Mouse (Mus musculus) lung, embryonic 16.5 days (tissue): ENCODE measurements at regions not wholly inside any gene's neighbourhood (a gene's known extent, or its start where the extent isn't known, plus 50 kb on each side); places are given as distances from the start of the nearest gene placed in this dataset.

Experiments used
- ATAC-seq: fragments of 200-750 bp; cut with Nextera tagmentation; 2 replicates; pipeline ENCODE4 v1.8.0; 2017; ENCODE audit warnings: low read depth, mild to moderate bottlenecking, moderate library complexity
- H3K27ac ChIP-seq: fragments of 300-500 bp; sonication (generic); 2 replicates; pipeline ENCODE4 v1.5.1; 2014; ENCODE audit warnings: mild to moderate bottlenecking, control low read depth, low read length
- H3K27me3 ChIP-seq: fragments of 300-500 bp; sonication (generic); 2 replicates; pipeline ENCODE4 v1.6.1; 2014; ENCODE audit warnings: low read depth, low read length, mixed read lengths; ENCODE audit not compliant: control insufficient read depth, insufficient read depth
- H3K36me3 ChIP-seq: fragments of 300-500 bp; sonication (generic); 2 replicates; pipeline ENCODE4 v1.6.1; 2014; ENCODE audit warnings: low read length; ENCODE audit not compliant: control insufficient read depth, insufficient read depth
- H3K4me1 ChIP-seq: fragments of 300-500 bp; sonication (generic); replicated peaks from 2 replicates; pipeline ENCODE4 v1.6.1; 2014; ENCODE audit warnings: low read length, mixed read lengths; ENCODE audit not compliant: control insufficient read depth, insufficient read depth
- H3K4me2 ChIP-seq: fragments of 300-500 bp; sonication (generic); 2 replicates; pipeline ENCODE4 v1.6.1; 2014; ENCODE audit warnings: low read depth, low read length, control low read depth
- H3K4me3 ChIP-seq: fragments of 300-500 bp; sonication (generic); 2 replicates; pipeline ENCODE4 v1.5.1; 2014; ENCODE audit warnings: mild to moderate bottlenecking, low read length, control low read depth
- H3K9ac ChIP-seq: fragments of 300-500 bp; sonication (generic); 2 replicates; pipeline ENCODE4 v1.6.1; 2014; ENCODE audit warnings: low read length, control low read depth
- H3K9me3 ChIP-seq: fragments of 300-500 bp; sonication (generic); 2 replicates; pipeline ENCODE4 v1.6.1; 2016; ENCODE audit warnings: low read length; ENCODE audit not compliant: control insufficient read depth
- WGBS: fragments of 180-500 bp; shearing (Covaris S2); extraction: QIAGEN DNeasy Blood & Tissue Kit; methylation state at CpG from one replicate; pipeline ENCODE4 v1.1.7; 2014; 5-methylcytosine and 5-hydroxymethylcytosine counted together

DNA sequence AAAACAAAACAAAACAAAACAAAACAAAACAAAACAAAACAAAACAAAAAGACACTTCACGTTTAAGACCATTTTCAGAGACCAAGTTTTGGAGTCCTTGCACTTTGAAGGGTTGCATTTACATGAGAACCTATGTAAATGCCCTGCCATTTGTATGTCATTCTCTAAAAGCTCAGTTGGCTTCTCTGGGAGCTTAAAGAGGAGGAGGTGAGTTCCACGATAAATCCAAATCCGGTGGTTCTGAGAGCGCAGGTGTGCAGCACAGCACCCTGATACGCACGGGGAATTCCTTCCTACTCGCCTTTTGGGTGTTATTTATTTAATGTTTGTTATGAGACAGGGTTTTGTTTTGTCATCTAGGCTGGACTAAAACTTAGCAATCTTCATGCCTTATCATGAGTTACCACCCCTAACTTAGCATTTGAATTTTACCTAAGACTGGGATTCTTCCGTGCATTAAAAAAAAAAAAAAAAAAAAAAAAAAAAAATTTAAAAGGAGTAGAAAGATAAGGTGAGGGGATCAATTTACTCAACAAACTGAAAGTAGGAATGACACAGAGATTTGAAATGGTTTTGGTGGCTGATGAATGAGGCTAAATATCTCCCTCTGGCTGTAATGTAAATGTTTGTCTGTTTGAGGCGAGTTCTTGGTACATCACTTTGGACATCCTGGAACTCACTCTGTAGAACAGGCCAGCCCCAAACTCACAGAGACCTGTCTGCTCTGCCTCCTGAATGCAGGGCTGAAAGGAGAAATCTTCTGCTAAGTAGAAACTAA is 174.4 kb upstream of the Jarid2 start:
- no peaks in the 10 kb centered on the region for H3K36me3 ChIP-seq
- no peak overlapping the region for H3K4me2 ChIP-seq
- H3K9ac ChIP-seq: no peak overlapping the region
- H3K27ac ChIP-seq: no peak overlapping the region
- ATAC-seq: no peak
- WGBS: 70% methylated on average over 9 of the region's 9 CpGs
- H3K9me3 ChIP-seq: no peaks in the 10 kb centered on the region
- H3K27me3 ChIP-seq: no peaks in the 10 kb centered on the region
- no peak overlapping the region for H3K4me3 ChIP-seq
- no peaks in the 10 kb centered on the region for H3K4me1 ChIP-seq

DNA sequence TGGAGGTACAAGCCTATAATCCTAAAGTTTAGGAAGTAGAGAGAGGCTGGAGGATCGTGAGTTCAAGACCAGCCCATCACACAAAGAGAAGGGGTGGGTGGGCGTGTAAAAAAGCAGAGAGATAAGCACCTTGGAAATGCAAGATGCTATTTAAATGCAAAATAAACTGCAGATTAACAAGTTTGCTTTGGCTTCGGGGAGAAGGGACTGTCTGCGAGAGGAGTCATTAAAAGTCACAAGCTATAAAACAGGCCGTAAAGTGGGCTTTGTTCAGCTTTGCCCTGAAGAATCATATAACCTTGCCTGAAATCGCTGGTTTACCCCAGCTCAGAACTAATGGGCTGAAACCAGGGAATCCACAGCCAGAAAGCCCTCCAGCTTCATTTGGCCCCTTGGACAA is 173.3 kb upstream of the Jarid2 start:
- Histone ChIP-seq H3K9ac (no peak overlapping the region), H3K27me3 (no peaks in the 10 kb centered on the region), H3K9me3 (no peaks in the 10 kb centered on the region), H3K4me1 (no peaks in the 10 kb centered on the region), H3K36me3 (no peaks in the 10 kb centered on the region), H3K27ac (no peak overlapping the region), H3K4me3 (no peak overlapping the region), H3K4me2 (no peak overlapping the region)
- no peak for ATAC-seq
- WGBS: 86% methylated on average over 6 of the region's 6 CpGs

DNA sequence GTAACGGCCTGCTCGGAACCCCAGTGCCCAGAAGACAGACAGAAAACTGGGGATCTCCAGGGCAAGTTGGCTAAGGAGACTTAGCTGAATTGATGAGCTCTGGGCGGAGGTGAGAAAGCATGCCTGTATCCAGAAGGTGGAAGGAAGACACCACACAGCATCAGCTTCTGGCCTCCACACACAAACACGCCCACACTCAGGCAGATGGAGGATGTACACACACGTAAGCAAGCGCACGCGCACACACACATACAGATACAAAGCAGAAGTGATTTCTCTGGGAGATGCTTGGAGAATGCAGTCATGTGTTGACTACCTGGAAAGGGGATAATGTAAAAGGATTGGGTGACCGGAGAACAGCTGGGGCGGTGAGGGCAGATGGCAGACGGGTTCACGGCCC is 171.2 kb upstream of the Jarid2 start:
- Histone ChIP-seq H3K27me3 (no peaks in the 10 kb centered on the region), H3K27ac (no peak overlapping the region), H3K4me2 (no peak overlapping the region), H3K9me3 (no peaks in the 10 kb centered on the region), H3K36me3 (no peaks in the 10 kb centered on the region), H3K4me1 (no peaks in the 10 kb centered on the region), H3K9ac (no peak overlapping the region), H3K4me3 (no peak overlapping the region)
- no peak for ATAC-seq
- 93% methylated on average over 12 of the region's 12 CpGs for WGBS

DNA sequence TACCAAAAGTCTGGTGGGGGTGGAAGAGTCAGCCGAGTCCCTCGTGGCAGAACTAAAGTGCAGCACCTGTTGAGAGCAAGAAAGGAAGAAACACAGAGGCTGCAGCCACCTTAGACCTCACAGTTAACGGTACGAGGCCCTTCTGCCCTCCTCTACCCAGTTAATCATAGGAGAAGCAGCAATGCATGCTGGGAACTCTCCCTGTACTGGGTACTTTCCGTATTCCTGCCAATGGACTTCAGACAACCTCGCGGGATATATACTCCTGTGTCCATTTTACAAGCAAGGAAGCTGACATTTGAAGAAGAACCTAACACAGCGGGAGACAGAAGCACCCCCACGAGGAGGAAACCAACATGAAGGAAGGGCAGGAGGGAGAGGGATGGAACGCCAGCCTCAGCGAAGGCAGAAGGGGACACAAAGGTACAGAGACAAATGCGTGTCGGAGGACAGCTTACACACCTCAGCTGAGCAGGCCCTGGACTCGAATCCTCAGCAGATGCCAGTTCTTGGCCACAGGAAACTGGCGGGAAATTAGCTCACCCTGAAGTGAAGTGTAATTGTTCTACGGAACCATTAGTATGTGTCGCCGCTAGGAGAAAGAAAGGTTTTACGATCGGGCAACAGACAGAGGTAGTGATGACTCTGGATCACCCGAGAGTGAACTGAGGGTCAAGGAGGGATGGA is 170.6 kb upstream of the Jarid2 start:
- no peak for ATAC-seq
- Histone ChIP-seq H3K9me3 (no peaks in the 10 kb centered on the region), H3K27me3 (no peaks in the 10 kb centered on the region), H3K4me2 (no peak overlapping the region), H3K4me3 (no peak overlapping the region), H3K27ac (no peak overlapping the region), H3K36me3 (no peaks in the 10 kb centered on the region), H3K9ac (no peak overlapping the region), H3K4me1 (no peaks in the 10 kb centered on the region)
- 87% methylated on average over 21 of the region's 21 CpGs for WGBS

DNA sequence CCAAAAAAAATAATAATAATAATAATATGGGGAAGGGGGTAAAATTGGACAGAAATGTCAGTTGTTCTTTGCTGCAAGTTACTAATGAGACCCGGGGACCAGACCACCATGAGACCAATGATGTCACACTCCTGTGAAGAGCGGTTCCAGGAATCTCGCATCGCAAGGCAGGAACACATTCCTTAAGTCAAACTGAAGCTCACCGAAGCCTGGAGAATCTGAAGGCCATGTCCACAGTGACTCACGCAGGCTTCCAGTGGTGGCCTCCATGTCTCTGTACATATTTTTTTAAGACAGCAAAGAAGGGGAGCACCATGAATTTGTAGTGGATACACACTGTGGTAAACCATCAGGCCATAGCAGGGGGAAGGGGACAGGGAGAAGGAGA is 170.1 kb upstream of the Jarid2 start:
- H3K9ac ChIP-seq: no peak overlapping the region
- H3K4me2 ChIP-seq: no peak overlapping the region
- H3K27ac ChIP-seq: no peak overlapping the region
- ATAC-seq: no peak
- H3K36me3 ChIP-seq: no peaks in the 10 kb centered on the region
- H3K27me3 ChIP-seq: no peaks in the 10 kb centered on the region
- H3K9me3 ChIP-seq: no peaks in the 10 kb centered on the region
- H3K4me3 ChIP-seq: no peak overlapping the region
- H3K4me1 ChIP-seq: no peaks in the 10 kb centered on the region
- WGBS: 88% methylated on average over 6 of the region's 6 CpGs

DNA sequence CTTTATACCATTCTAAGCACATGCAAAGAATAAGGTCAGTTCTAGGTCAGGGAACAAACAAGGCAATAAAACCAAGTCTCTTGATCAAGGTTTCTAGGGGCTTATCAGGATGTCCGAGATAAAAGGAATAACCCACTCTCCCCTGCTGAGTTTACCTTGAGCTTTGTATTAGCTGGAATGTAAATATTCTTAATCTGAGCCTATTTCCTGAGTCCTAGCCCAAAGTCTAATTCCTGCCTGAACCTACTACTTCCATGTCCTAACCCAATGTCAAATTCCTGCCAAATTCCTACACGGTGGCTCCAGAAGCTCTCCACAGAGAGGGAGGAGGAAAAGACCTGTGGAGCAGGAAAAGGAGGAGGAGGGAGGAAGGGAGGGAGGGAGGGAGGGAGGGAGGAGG is 169.6 kb upstream of the Jarid2 start:
- ATAC-seq: no peak
- 22% methylated on average over 2 of the region's 2 CpGs for WGBS

DNA sequence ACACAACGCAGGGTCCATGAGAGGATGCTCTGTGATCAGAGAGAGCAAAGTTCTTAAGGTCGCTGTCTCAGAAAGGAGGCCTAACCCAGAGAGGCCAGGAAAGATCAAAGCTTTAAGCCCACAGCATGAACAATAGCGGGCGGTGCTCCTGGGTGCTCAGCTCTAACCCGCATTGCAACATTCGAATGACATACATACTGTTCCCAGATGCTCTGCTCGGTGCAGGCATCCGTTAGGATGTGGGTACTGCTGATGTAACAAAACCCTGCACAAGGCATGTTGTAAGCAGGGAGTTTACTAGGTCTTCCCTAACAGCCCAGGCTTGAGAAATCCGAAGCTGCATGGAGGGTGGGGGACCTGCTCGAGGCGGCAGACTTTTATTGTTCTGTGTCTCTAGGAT is 164.6 kb upstream of the Jarid2 start:
- Histone ChIP-seq H3K27ac (no peak overlapping the region), H3K27me3 (no peaks in the 10 kb centered on the region), H3K36me3 (no peaks in the 10 kb centered on the region), H3K4me3 (no peak overlapping the region), H3K9ac (no peak overlapping the region), H3K4me2 (no peak overlapping the region), H3K9me3 (no peaks in the 10 kb centered on the region), H3K4me1 (no peaks in the 10 kb centered on the region)
- no peak for ATAC-seq
- WGBS: 60% methylated on average over 11 of the region's 11 CpGs

More for the DNA sequence above, 169.6 kb upstream of the Jarid2 start:
- H3K36me3 ChIP-seq: no peaks in the 10 kb centered on the region
- H3K27me3 ChIP-seq: no peaks in the 10 kb centered on the region
- no peak overlapping the region for H3K4me3 ChIP-seq
- no peak overlapping the region for H3K27ac ChIP-seq
- no peak overlapping the region for H3K9ac ChIP-seq
- no peaks in the 10 kb centered on the region for H3K9me3 ChIP-seq
- H3K4me1 ChIP-seq: no peaks in the 10 kb centered on the region
- no peak overlapping the region for H3K4me2 ChIP-seq

DNA sequence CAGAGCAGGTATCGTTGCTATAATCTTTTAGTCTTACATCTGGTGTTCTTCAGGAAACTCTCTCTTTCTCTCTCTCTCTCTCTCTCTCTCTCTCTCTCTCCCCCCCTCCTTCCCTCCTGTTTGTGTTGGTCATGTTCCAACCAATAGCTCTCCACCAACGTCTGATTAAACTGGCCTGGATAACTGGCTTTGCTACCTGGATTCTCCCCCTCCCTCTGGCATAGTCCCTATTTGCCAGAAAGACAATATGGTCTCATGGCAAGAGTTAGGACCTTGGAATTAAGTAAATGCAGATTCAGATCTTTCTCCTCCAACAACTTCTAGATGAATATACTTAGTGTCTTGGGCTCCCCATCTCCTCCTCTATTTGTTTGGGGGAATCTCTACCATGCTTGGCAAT is 161.6 kb upstream of the Jarid2 start:
- no peak for ATAC-seq
- WGBS: 35% methylated on average over 2 of the region's 2 CpGs
- H3K9ac ChIP-seq: no peak overlapping the region
- no peaks in the 10 kb centered on the region for H3K9me3 ChIP-seq
- H3K4me2 ChIP-seq: no peak overlapping the region
- H3K27ac ChIP-seq: no peak overlapping the region
- H3K36me3 ChIP-seq: no peaks in the 10 kb centered on the region
- no peak overlapping the region for H3K4me3 ChIP-seq
- no peaks in the 10 kb centered on the region for H3K4me1 ChIP-seq
- no peaks in the 10 kb centered on the region for H3K27me3 ChIP-seq

DNA sequence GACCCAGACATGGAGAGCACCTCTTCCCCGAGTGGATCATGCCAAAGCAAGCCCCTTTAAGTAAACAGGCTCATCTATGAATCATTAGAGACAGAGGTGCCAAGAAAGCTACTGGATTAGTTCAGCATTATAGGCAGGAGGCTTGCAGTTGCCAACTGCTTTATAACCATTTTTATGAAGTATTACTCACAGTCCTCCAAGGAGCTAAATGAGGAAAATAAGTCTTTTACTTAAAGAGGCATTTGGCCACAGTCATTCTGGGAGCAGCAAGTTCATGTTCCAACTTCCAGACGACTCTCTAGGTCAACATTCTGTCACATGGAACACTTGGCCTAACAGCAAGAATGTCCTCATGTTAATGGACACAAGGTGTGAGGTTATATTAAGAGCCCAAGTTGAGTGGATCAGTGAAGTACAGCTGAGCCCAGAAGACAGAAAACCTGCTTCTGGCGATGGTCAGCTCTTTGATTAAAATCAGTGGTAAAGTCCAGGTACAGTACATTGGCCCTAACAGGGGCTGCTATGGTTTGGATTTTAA is 160.0 kb upstream of the Jarid2 start:
- no peak overlapping the region for H3K4me3 ChIP-seq
- ATAC-seq: no peak
- no peak overlapping the region for H3K4me2 ChIP-seq
- no peaks in the 10 kb centered on the region for H3K27me3 ChIP-seq
- no peak overlapping the region for H3K9ac ChIP-seq
- H3K27ac ChIP-seq: no peak overlapping the region
- H3K36me3 ChIP-seq: no peaks in the 10 kb centered on the region
- no peaks in the 10 kb centered on the region for H3K9me3 ChIP-seq
- H3K4me1 ChIP-seq: no peaks in the 10 kb centered on the region
- WGBS: 37% methylated on average over 3 of the region's 3 CpGs
